Mouse (Mus musculus) adrenal gland, postnatal 10 days (tissue): ENCODE measurements at regions not wholly inside any gene's neighbourhood (a gene's known extent, or its start where the extent isn't known, plus 50 kb on each side); places are given as distances from the start of the nearest gene placed in this dataset.

Source experiments
- DNase-seq: peaks from one replicate; pipeline ENCODE4 v3.0.0; 2021; ENCODE audit warnings: mixed read lengths

- DNase-seq = peak; percentile 3
Observed at GRCm38 (mm10) chr6:36645415-36645814, 164.6 kb downstream of the Ptn start.

- no peak for DNase-seq
Observed at GRCm38 (mm10) chr6:36644880-36645279, 165.1 kb downstream of the Ptn start.

DNA sequence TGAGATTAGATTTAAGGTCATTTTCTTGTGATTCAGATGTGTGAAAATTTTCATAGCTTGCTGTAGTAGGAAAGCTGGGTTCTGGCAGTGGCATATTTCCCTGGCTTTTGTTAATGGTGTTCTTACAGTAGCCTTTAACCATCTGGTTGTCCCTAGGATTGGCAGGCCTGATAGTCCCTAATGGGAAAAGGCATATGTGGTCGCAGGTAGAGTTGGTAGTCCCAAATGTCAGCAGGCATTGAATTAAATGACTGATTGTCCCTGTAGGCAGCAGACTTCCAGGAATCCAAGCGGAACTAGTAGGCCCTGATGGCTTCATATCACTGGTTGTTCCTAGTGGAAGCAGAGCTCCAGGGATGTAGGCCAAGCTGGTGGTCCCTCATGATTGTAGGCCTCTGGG lies 173.0 kb downstream of the Ptn start:
- DNase-seq = no peak

GRCm38 (mm10) chr6:36627648-36628047 lies 182.4 kb downstream of the Ptn start:
- DNase-seq = no peak

DNA sequence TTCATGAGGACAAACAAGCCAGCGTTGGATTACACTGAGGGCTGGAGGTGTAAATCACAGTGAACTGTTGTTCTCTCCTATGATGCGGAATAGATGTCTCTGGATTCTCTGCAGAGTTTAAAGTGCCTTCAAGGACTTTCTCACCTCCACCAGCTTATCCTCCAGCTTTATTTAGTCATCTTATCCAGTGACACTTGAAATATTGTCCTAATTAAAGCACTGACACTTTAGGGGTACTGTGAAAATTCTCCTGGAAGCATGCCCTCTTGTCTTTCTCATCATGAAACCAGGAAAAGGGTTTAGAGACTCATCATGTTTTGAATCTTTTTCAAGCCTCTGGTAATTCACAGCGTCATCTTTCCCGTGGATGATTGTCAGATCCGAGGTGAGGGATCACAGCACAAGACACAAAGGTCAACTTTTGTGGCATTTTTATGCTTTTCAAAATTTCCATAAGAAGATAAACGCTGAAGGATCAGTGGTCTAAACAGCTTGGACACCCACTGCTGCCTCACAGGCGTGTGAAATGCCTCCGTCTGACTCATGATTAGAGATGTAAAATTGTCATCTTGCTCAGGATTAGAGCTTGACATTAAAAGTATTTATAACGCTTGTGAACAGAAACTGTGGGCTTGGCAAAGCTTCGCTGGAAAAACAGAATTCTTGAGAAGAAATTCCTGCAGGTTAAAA lies 201.6 kb downstream of the Ptn start:
- DNase-seq = no peak

DNA sequence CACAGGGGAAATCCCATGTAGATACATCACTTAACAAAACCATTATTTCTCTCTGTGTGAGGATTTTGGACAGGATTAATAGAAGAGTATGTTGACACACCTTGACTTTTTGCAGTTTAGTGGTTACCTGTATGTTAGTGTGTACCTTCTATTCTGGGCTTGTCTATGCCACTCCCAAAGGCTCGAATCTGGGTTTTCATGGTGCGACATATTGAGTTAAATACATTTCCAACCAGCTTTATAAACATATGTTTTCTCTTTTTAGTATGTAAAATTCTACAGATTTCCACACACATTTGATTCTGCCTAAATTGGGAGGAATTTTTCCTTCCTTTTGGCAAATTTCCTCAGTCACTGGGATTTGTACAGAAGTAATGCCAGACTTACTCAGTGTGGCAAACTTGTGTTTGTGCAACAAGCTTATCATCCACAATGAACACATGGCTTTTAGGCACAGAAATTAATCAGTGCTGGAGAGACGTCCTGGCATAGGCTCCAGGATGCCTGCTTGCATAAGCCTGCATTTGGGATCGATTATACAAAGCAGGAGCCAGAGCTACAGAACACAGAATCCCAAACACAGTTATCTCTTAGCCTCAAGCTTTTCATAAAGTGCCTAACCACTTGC lies 204.3 kb downstream of the Ptn start:
- DNase-seq = no peak

GRCm38 (mm10) chr6:36604802-36605201 lies 205.2 kb downstream of the Ptn start:
- DNase-seq = no peak

GRCm38 (mm10) chr6:36596574-36596973 lies 208.7 kb downstream of the Chrm2 start:
- DNase-seq = no peak

- no peak for DNase-seq
Observed at GRCm38 (mm10) chr6:36590881-36591630, 203.2 kb downstream of the Chrm2 start.

GRCm38 (mm10) chr6:36581043-36581442 lies 193.2 kb downstream of the Chrm2 start:
- no peak for DNase-seq
